Mouse (Mus musculus): Measurements from ENCODE around the gene Astn2.

DNA sequence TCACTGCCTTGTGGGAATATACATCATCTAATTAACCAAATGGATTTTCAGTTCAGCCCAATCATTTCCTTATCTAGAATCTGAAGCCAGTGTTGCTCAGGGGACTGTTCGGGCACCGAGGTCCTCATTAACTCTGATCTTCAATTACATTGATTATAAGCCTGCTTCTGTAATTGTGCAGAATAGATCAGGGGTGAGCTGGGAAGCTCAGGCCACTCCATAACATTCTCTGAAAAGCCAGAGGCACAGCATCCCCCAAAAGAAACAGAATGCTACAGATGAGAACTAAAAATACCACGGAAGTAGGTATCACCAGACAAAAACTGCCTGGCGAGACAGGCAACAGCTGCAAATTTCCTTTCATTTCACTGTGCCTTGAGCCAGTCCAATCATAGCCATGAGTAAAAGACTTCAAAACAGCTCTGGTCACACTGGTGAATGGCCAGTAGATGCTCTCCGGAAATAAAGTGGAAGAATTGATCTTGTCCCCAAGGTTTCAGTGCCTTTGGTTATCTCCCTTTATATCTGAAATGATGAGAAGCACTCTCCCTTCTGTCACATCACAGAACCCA is 445.1 kb downstream of the Astn2 start:
- TF ChIP-seq POLR2AphosphoS2 (IDR thresholded peaks at IDR 0.05; ENCODE audit: insufficient read length, low read depth) (no peak), POLR2A (IDR thresholded peaks at IDR 0.05; ENCODE audit: insufficient read length, low read depth) (no peak), CEBPB (IDR thresholded peaks at IDR 0.05; ENCODE audit: insufficient read depth, poor library complexity, severe bottlenecking) (no peak), TCF12 (IDR thresholded peaks at IDR 0.05; ENCODE audit: insufficient read depth, poor library complexity, severe bottlenecking) (no peak), MYOD1 (IDR thresholded peaks at IDR 0.05; ENCODE audit: control insufficient read depth in 1 of 3, insufficient read length in 2 of 3, low read depth in 2 of 3) (peak in 1 of 3 experiments; percentile 36), SRF (IDR thresholded peaks at IDR 0.05; ENCODE audit: control insufficient read depth, insufficient read length, low read depth) (no peak), USF1 (IDR thresholded peaks at IDR 0.05; ENCODE audit: low read depth) (no peak)

Measured in myocyte (in vitro differentiated cells).